Mouse (Mus musculus) urinary bladder, postnatal 10 days (tissue): ENCODE results near the gene Ubl4a.
A peak's percentile ranks its signal among the peaks of the same experiment; 100 is the strongest.
"Not testable (repeated sequence)": the region's sequence is repeated elsewhere in the genome, so short reads cannot be mapped to it uniquely, and the experiment has no call there.

Source experiments
- DNase-seq: peaks from one replicate; pipeline ENCODE4 v3.0.0; 2022; ENCODE audit warnings: low spot score

The Ubl4a gene

DNA sequence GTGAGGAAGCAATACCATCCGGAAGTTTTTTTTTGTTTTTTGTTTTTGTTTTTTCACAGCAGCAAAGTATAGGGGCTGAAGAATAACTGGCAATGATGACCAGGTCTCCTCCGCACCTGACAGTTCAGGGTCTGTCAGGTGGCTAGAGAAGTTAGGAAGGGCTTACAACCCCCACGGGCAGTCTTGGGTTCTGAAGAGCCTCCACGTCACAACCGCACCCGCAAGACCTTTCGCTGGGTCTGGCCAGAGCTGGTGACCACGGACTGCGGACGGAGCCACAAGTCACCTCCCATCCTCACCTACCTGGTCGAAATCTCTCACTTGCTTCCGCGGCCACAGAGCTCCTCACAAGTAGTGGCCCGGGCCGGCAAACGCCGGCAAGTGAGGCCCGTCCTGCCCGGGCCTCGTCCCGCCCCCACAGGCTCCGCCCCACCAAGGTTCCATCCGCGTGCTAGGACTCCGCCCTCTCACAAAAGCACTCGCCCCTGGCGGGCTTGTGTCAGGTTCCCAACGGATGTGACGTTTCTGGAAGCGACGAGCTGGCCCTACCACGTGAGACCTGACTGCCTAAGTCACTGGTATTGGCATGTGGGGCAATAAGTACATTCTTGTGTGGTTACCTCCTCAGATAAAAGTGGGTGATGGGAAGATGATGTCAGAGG lies at the start of gene Ubl4a, which contains the start of gene Slc10a3:
TSS of gene Ubl4a (minus strand) at position 331 of the 662 bp plus-strand sequence.
TSS of gene Slc10a3 (minus strand) at position 462 of the 662 bp plus-strand sequence.
- DNase-seq = peak; percentile 29

DNA sequence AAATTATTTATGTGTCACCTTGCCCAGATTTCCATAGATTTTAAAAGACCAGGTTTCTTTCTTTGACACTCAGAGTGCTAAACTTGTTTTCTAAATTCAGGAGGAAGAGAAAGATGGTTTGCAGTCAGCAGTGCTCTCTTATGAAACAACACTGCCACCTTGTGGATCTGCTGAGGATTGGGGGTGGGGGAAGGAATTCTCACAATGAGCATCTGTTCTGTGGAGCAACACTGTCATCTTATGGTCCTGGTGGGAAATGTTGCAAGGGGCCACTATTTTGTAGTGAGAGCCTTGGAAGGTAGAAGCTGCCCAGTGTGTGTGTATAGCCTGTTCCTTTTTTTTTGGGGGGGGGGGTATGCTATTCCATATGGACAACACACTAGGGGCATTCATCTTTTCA lies 40.4 kb upstream of the Ubl4a start:
- DNase-seq = no peak

DNA sequence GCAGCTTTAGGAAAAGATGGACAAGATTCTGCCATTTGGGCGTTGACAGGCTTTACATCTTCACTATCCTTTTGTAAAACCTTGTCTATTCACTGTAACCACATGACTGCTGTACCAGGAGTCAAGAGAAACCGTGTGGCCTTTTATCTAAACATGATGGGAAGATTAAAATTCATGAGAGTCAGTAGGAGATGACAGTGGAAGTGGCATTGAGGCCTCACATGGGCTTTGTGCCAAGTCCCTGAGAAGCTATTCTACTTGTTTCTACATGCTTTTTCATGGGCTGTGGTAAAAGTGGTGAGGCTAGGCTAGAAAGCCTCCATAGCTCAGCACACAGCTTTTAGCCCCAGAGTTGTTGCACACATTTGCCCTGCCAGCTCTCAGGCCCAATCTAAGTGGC lies 35.3 kb upstream of the Ubl4a start:
- DNase-seq = no peak

DNA sequence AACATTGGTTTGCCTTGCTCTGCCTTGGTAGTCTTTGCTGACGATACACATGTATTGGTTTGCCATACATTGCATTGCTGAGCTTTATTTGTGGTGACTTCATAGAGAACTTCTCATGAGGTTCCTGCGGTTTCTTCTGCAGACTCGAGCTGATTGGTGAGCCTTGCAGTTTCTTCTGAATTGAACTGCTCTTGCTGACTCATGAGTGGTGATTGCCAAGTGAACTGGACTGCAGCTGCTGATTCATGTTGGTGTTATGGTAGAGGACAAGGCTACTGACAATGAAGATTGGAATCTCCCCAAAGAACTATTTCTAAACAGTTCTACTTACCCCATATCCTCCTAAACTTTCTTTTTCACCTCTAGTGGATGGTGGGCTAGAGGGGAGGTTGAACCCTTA lies 27.1 kb upstream of the Ubl4a start:
- no peak for DNase-seq

DNA sequence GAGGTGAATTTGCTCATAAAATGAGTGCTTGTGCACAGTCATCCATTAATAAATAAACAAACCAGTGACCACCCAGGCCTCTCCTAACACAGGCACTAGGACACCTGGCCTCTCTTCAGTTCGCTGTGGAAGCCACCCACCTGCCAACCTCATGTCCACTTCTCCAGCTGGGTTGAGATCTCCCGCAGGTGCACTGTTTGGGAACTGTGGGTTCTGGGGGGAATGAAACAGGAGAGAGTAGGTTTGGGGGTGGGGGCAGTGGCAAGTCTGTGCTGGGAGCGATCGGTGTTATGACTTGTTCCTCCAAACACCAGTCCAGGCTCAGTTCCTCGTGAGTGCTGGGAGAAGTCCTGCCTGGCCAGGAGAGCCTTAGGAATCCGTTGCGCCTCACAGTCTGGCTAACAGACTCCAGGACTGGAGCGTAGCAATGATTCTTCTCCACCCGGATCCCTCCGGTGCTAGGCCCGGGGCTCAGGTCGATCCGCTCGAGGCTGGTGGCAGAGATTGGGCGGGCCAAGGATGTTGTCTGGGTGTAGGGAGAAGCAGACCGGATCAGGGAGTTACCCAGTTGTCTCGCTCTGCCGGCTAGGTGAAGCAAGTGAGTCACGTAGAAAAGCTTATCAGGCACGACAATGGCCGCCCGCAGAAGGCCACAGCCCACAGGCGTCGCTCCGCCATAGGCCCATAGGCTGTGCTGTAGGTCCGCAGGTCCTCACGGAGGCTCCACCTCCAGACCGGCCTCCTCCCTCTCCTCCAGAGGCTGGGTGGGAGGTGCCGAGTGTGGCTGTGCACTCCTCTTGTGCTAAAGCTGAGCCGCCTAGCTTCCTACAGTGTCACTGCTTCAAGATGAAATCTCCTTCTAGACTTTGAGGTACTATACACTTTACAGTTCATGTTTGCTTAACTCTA lies 19.8 kb upstream of the Ubl4a start, which contains the start of the genes Fam3a and Ikbkg:
TSS of gene Fam3a (minus strand) at position 738 of the 909 bp plus-strand sequence.
TSS of gene Ikbkg (plus strand) at position 756 of the 909 bp plus-strand sequence.
- peak; percentile 27 for DNase-seq

DNA sequence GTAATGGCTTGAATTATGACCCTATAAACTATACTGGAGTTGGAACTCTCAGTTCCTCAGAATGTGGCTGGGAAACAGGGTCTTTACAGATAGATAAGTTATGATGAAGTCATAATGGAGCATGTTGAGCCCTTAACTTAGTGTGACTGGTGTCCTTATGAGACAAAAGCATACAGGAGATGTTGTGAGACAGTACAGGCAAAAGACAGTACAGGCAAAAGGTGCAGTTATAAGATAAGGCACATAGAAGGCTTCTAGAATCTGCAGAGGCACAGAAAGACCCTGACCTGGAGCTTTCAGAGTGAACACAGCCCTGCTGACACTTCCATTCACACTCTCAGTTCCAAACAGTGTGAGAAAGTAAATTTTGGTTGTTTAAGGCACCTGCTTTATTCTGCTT lies 15.1 kb upstream of the Ubl4a start:
- DNase-seq = no peak

DNA sequence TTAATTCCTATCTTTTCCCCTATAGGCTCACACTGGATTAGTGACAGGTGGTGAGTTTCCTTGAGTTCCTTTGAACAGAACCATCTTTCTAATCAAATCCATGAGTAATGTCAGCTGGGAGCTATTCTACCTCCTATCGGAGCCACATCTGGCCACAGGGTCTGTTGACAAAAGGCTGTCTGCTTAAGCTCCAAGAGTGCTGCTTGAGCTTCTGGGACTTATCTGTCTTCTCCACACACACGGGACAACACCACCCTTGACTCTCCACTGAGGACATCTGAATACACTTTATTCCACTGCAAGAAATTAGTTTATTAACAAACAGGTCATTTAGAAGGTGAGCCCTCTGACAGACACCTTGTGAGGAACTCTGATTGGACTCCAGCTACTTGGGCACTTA lies 11.4 kb upstream of the Ubl4a start:
- no peak for DNase-seq

DNA sequence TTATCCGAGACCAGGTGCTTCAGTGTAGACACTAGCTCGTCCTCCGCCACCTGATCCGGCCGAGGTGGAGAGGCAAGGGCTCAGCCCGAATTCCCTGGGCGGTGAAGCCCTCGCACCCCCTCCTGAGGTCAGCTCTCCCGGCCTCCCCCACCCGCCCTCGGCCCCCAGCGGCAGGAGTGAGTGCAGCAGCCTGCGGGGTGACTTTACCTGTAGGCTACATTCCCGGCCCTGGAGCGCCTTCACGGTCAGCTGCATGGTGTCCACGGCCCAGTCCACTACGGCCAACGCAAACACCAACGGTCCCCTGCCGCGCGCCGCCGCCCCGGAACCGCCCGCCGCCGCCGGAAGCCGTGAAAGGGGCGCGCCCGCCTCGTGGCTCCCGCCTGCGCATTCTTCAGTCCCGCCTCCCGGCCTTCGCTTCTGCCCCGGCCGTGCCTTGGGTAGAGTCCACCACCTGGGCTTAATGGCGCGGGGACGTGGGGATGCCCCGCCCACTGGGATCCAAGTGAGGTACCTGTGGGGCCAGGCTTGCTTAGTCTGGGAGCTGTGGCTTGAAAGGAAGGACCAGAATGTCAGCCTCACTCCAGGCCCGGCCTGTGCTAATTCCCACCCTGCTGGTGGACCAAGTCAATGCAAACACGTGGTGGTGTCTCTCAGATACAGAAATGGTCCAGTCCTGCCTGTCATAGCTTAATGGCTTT lies 4.7 kb downstream of the Ubl4a start:
- DNase-seq = peak; percentile 19

DNA sequence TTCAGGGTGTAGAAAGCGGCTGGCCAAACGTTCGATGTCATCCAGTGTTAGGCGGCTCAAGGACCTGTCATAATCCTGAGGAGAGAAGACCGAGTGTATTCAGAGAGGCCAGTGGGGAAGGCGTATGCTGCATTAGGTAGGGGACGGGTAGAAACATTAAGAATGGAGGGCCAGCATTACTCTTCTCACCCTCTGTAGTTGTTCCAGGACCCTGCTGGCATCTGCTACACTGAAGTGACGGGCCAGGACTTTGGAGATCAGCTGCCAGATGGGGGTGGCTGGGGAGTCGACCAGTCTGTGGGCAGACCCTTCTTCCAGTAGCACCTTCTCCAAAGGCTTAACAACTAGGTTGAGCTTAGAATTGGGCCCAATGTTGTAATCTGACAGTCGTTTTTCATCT lies 5.5 kb downstream of the Ubl4a start:
- DNase-seq = no peak

DNA sequence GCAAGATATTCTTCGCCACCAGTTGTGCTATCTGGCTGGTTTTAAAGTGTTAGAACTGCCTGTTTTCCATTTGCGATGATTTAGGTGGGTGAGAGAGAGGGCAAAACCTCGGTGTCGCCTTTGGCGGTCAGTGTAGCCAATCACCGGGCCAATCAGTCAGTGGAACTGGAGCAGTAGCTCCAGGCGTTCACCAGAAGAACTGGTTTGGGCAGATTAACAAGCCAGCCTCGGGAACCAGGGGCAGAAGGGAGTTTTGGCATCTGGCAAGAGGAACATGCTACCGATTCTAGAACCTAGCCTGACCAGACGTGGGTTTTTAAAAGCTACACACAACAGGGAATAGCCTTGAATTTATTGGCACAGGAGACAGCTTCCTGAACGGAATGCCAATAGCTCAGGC lies 13.8 kb downstream of the Ubl4a start:
- DNase-seq = no peak

DNA sequence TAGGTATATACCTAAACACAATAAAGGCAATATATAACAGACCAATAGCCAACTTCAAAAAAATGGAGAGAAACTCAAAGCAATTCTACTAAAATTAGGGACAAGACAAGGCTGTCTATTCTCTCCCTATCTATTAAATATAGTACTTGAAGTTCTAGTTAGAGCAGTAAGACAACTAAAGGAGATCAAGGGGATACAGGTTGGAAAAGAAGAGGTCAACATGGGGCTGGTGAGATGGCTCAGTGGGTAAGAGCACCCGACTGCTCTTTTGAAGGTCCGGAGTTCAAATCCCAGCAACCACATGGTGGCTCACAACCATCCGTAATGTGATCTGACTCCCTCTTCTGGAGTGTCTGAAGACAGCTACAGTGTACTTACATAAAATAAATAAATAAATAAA lies 15.9 kb downstream of the Ubl4a start:
- DNase-seq = not testable (repeated sequence)

DNA sequence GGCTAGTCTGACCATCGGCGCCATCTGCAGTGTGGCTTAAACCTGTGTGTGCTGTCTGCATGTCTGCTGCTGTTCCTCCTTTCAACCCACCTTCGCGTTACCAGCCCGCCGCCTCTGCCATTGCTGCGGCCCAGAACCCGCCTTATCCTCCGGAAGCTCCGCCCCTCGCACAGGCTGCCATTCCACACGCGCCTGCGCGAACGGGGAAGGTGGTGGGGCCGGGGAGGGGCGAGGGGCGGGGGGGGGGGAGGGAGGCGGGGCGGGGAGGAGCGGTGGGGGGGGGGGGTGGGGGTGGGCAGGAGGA lies 19.6 kb downstream of the Ubl4a start, which contains the start of gene Lage3:
TSS of gene Lage3 (minus strand) at position 152 of the 304 bp plus-strand sequence.
- no peak for DNase-seq

DNA sequence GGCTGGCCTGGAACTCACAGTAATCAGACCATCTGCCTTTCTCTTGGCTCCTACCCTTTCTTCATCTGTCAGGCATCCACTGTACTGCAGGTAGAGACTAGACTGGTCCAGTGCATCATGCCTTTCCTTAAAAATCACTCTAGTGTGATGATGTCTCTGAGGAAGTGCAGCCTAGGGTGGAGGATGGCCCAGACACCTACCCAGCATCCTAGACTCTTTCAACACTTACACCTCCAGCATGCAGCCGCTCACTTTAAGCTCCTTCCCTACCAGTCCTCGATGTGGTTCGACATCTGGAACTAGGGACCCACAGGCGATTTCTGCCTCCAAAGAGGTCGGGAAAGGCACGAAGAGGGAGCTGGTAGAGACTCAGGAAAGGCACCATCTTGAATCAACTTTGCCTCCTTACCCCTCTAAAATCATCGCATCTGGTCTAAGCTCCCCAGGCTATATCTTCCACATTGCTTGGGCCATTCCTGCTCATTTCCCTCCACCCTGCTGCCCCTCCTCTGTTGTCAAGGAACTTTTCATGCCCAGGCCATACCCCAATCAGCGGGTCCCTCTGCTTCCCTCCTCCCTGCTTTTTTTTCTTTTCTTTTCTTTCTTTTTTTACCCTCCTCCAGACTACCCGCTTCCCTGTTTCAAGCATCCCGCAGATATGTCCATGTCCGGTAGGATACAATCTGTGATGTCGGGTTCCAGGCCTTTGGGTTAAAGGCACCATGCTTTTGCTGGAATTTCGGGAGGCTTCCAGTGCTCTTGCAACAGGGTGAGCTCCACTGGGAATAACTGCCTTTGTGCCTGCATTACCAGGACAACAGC lies 20.2 kb downstream of the Ubl4a start:
- no peak for DNase-seq

DNA sequence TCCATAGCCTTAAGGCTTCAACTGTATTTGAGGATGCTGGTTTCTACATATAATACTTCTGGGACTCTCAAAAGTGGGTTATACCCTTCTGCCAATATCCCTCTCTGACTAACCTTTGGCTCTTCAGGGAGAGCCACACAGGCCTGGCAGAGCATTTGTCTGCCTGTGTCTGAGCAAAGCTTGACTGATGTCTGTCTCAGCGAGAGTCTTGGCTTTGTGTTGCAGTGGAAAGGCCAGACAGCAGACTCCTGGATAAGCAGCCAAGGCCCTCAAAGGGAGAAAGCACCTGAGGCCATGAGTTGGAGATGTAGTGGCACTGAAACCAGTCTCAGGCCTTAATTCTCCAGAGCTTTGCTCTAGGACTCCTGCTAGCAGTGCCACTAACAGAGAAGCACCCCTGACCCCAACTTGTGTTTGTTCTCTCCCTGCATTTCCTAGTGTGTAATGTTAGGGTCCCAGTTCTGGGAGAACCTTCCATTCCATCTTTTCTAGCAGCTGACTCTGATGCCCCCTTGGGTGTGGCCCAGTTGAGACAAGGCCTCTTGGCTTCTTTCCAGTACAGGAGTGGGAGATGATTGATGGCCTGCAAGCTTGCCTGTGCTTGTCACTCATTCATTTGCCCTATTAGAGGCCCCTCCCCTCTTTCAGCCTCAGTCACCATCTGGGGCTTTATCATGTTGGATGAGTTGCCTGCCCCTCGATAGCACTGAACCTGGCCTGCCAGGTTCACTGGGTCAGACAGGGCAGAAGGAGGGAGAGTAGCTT lies 42.7 kb downstream of the Ubl4a start:
- no peak for DNase-seq

DNA sequence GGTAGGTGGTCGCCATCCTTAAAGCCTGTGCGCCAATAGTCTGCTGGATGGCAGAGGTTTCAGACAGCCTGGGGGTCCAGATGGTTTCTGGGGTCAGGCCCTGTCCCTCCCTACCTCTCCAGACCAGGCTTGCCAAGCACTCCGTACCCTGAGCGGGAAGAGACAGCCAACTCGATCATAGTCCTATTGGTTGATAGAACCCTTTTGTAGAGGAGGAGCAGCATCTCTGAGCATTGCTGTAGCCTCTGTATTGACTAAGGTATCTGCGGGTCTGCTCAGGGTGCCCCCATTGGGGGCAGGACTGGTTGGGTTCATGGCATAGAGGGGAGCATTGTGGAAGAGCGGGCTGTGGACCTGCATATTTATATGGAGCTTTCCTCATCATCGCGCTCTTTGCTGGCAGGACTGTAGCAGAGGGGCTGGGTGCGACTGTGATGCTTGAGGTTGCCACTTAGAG lies 43.8 kb downstream of the Ubl4a start:
- no peak for DNase-seq

DNA sequence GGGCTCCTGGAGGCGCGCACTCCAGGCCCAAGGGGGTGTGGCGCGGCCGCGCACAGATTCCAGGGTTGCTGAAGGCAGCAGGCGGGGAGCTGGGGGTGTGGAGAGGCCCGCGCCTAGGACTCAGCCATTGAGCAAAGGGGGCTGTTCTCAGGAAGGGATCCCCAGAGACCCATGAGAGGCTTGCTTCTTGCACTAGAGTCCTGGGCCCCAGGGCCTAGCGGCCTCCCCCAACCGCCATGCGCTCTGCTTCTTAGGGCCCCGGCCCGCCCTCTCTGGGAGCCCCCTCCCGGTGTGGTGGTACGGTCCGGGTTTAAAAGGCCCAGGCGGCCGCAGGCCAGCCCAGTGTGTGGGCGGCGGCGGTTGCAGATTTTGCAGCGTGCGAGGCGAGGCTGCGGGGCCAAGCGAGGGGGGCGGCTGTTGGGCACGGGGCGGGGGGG lies 44.3 kb downstream of the Ubl4a start, which contains the start of gene Plxna3:
TSS of gene Plxna3 (plus strand) at position 342 of the 437 bp plus-strand sequence.
- DNase-seq = no peak
